Mouse (Mus musculus) cerebellum, adult 2 months (tissue): ENCODE measurements around the gene Inafm1.

Source experiments
- CTCF ChIP-seq: fragments of 200-500 bp; IDR thresholded peaks from 2 replicates; pipeline ENCODE4 v1.5.1; 2011; ENCODE audit warnings: low read depth, mild to moderate bottlenecking, control low read depth, low read length, moderate library complexity, borderline replicate concordance; ENCODE audit not compliant: insufficient read depth
- POLR2A ChIP-seq: fragments of 200-500 bp; IDR thresholded peaks from 2 replicates; pipeline ENCODE4 v1.6.1; 2011; ENCODE audit warnings: low read length, control low read depth, borderline replicate concordance; ENCODE audit not compliant: insufficient read depth

GRCm38 (mm10) chr7:16229869-16230268, 43.5 kb downstream of the Inafm1 start:
- no peak for TF ChIP-seq CTCF
- no peak for TF ChIP-seq POLR2A
